Mouse (Mus musculus): ENCODE results near the gene 9330182O14Rik.

9330182O14Rik gene

GRCm38 (mm10) chr15:40134152-40134792 is at the start of gene 9330182O14Rik:
Gene 9330182O14Rik (plus strand): TSS chr15:40134365.
- DNase-seq (ENCODE audit: low spot score) = no peak

- DNase-seq (ENCODE audit: low spot score) = no peak
Measured at GRCm38 (mm10) chr15:40103304-40103703, 30.9 kb upstream of the 9330182O14Rik start.

DNA sequence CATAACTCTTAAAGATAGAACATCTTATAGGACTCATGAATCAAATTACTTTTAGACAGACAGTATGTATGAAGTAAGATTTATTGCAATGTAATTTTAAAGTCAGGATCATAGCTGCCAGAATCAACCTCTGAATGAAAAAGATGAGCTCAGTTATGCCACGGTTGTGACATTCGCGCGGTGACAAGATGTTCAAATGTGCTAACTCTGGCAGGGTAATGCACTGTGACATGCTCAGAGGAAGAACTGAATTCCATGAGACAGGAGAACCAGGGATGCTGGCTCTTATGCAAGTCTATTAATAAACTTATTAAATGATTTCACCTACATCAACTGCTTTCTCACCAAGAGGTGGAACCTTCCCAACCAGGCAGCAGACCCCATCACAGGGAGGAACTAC is 28.5 kb upstream of the 9330182O14Rik start:
- DNase-seq (ENCODE audit: low spot score) = no peak

GRCm38 (mm10) chr15:40113888-40114576 is 20.1 kb upstream of the 9330182O14Rik start:
- DNase-seq (ENCODE audit: low spot score) = no peak

GRCm38 (mm10) chr15:40114600-40115271 is 19.4 kb upstream of the 9330182O14Rik start:
- DNase-seq (ENCODE audit: low spot score) = peak; percentile 35

GRCm38 (mm10) chr15:40116396-40116795 is 17.8 kb upstream of the 9330182O14Rik start:
- DNase-seq (ENCODE audit: low spot score) = no peak

DNA sequence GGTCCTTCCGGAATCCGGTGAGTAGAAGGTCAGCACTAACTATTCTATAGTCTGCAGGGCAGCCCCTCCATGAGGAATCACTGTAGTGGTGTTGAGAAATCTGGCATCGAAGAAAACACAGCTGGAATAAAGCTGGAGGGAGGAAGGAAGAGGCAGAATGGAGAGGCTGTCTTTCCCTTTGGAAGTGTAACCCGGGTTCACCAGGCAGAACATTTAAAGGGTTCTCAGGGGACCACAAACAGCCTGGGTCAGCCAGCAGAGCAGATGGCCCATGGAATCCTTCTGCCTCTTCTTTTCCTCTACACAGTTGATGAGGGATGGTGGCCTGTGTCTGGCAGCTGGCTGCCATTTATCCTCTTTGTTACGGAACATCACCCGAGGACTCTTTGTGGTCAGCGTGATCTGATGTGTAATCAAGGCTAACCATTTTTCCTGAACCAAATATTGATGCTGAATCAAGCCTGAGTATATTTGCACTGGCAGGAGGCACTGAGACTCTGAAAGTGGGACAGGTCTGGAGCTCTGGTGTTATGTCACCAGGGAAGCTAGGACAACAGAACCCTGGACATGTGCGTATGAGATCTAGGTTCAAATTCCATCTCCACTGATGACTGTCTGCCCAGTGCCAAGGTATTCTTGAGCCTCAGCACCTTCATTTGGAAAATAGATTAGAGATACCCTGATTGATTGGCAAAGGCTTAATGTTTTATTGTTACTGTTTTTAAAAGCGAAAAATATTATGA is 9.8 kb upstream of the 9330182O14Rik start:
- DNase-seq (ENCODE audit: low spot score) = peak; percentile 35

DNA sequence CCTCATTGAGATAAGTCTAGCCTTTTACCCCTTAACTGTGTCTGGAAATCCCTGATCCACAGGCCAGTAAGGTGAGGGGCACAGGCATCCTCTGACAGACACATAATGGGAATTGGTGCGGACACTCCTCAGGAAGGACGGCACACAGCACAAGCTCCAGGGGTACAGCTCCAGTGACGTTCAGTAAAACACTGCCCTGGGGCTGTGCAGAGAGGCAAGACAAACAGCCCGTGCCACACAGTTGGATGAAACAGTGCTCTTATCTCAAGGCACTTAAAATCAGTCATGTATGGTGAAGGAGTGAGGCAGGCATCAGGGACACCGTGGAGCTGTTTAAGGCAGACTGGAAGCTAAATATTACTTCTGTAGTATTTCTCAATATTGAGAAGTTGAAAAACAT is 4.7 kb upstream of the 9330182O14Rik start:
- no peak for DNase-seq (ENCODE audit: low spot score)

GRCm38 (mm10) chr15:40130880-40131478 is 3.2 kb upstream of the 9330182O14Rik start:
- peak; percentile 88 for DNase-seq (ENCODE audit: low spot score)

- no peak for DNase-seq (ENCODE audit: low spot score)
Measured at GRCm38 (mm10) chr15:40132408-40132807, 1.8 kb upstream of the 9330182O14Rik start.

DNA sequence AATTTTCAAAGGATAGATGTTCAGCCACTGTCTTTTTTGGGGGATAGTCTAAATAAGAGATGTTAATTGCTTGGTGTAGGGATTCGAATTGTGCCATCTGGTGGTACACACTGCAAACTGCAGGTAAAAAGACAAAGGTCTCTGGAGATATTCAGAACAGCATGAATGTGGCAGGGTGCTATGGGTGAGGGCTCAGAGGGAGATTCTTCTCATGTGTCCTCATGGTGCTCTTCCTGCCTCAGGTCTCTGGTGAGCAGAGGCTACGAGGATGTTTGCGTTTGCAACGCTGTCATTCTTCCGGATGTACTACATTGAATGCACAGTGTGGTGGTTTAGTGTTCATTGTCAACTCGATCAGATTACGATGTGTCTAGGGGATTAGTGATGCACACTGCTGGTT is 10.1 kb downstream of the 9330182O14Rik start:
- peak; percentile 76 for DNase-seq (ENCODE audit: low spot score)

DNA sequence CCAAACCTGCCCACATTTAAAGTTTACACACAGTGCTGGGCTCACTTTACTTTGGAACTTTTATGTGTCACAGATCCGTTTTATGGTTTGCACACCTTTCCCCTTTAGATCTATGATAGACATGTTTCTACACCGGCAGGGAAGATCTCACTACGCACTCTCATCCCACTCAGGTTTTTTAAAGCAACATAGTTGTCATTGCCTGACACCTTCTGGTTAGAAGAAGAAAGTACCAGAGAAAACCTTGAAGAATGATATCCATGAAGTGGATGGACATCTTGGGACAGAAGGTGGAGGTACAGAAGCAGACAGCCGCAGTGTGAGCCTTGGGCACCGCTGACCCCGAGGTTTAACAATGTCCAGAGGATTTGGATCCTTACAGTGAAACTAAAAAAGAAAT is 23.5 kb downstream of the 9330182O14Rik start:
- DNase-seq (ENCODE audit: low spot score) = no peak

GRCm38 (mm10) chr15:40166560-40167275 is 32.6 kb downstream of the 9330182O14Rik start:
- peak; percentile 90 for DNase-seq (ENCODE audit: low spot score)

DNA sequence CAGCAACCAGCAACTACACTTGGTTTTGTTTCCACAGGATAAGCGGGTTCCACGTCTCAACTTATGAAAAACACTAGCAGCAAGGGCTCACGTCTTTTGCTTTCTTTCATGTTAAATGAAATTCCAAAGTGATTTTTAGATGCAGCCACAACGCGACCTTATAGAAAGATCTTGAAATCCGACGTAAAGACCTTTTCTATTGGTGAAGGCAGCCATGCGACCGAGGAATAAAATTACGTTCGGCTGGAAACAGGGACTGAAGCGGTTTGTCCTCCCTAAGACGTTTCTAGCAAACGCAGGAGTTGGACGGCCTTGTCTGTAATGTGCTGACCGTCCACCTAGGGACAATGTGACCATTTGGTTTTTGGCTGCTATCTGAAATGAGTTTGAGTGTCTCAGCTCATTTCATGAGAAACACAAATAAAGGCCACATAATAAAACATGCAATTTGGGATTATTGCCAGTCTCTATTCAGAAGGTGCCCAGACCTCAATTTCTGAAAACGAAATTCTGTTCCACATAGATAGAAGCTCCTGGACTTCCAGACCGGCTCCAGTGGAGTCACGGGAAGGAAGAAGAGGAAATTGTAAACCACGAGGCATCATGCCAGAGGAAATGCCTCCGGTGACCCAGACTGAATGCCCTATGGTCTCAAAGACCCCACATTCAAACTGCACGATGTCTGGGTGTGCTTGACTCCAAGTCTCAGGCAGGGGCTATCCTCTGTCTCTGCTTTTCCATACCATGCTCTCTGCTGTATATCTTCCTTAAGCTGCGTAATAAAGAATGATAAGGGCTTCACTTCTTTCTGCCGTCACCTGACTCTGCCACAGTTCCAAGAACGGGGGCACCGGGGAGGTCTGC is 33.3 kb downstream of the 9330182O14Rik start:
- DNase-seq (ENCODE audit: low spot score) = peak; percentile 26

DNA sequence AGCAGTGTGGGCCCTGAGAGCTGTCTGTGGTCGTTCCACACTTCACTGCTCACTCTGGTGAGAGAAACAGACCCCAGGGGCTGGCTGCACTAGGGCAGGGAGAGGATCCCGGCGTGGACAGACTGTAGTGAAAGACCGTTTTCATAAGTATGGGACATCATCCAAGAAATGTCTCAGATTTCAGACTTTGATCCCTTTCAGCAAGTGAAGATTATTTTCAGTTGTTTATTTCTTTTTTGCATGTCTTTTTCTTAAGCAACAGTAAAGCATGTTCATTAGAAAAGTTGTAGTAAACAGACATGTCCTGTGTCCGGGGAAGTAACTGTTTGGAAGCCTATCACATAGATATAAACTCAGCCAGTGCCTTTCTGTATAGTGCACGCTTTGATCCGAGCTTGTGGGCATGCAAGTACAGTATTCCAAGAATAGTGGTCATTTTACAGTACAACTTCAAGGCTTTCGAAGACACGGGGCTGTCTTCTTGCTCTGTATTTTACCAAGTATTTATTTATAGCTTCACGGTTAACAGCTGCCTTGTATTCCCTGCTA is 34.0 kb downstream of the 9330182O14Rik start:
- DNase-seq (ENCODE audit: low spot score) = peak; percentile 51

DNA sequence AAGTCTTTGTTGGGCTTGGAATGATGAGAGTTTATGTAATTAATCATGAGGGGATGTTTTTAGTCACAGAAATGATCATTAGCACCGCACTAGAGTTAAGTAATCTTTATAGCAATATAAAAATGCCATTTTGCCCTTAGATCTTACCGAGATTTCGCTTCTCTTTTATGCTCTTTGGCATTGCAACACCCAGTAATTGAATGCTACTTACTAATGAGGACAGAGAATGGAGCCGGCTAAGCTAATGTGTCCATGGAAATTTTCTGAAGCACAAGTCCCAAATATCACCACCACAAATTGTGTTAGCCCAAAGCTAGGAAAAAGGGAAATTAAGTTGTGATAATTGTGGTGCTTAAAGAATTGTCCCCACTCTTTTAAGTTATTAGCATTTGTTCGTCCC is 34.9 kb downstream of the 9330182O14Rik start:
- peak; percentile 12 for DNase-seq (ENCODE audit: low spot score)

DNA sequence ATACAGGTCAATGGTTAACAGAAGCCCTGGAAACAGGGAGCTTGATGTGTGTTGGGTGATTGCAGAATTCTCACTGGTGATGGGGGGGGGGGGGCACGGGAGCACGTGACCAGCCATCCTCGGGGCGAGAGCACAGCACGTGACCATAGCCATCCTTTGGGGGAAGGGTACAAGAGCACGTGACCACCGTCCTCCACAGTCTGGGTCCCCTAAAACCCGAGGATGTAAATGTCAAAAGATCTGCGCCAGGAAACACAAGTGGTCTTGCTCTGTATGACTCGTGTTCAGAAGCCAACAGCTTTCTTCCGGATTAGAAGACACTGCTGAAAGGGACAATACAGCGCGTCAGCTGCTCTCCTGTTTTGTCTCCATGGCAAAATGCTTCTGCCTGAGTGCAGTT is 35.5 kb downstream of the 9330182O14Rik start:
- peak; percentile 40 for DNase-seq (ENCODE audit: low spot score)

DNA sequence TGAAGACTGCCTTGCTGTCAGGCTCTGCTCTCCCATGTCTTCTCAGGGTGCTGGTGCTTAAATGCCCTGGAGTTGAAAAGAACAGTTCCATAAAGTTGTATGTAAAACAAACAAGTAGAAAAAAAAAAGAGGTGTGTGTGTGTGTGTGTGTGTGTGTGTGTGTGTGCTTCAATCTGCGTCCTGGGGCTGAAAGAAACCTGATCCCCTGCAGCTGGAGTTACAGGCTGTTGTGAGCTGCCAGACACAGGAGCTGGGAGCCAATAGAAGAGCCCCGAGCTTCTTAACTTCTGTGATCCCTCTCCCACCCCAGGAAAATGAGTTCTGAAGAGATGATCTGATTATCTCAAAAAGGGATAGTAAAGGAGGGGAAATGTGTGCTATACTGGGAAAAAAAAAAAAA is 45.3 kb downstream of the 9330182O14Rik start:
- DNase-seq (ENCODE audit: low spot score) = no peak

DNA sequence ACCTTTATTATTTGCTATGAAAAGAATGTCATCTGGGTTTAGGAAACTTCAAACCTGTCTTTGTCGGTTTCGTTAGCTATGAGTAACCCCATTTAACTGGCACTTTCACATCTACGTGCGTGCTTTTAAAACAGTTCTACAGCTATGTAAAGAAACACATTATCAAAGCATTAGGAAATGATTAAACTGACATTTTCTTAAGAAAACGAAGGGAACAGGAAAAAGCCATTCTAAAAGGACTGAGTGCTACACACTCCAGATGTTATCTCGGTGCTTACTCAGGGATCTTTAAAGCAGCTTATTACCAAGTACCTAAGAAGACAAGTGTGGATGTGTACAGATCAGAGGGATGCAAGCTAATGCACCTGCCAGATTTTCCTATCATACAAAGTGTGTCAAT is 52.9 kb downstream of the 9330182O14Rik start:
- DNase-seq (ENCODE audit: low spot score) = no peak

All from retina, embryonic 14.5 days (tissue).